ENCODE assay signal across 10 mouse cellular contexts in the genomic region with DNA sequence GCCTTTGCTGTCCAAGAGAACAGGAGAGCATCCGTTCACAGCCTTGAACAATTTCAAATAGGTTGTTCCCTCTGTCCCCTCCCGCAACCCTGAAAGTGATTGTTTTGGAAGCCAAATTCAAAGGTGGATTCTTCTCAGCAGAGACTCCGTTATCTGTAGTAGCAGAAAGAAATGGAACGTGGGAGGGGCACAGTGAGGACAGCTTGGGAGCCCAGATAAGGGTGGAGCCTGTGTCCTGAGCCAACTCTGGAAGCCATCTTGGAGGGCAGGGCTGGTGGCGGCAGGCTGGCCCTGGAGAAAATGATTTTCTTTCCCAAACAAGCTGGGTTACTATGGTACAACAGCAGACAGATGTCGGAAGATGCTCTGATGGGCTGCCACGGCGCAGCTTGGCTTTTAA. TPM values are rescaled to one million over a fixed set of nuclear protein-coding genes. Genes with fewer than 3 reads are reported as not detected.
DNase-seq lines count a peak whose midpoint lies in the region; ATAC-seq and TF ChIP-seq lines count a peak whose summit lies in the region.
"Had no signal": no experiment of that assay in that cellular context is flagged by ENCODE, and none has a peak within 500 bp of the region (broad histone marks: within the 10 kb centered on the region; RNA-seq: fewer than 3 reads in every experiment).

No protein-coding gene starts in this region.

- H3K36me3 ChIP-seq in intestine, embryonic 15.5 days: no peaks in the 10 kb centered on the region
- H3K36me3 ChIP-seq in intestine, postnatal 0 days (ENCODE audit: control insufficient read depth, insufficient read depth): no peaks in the 10 kb centered on the region
- no peaks in the 10 kb centered on the region for H3K36me3 ChIP-seq in liver, postnatal 0 days (replicated peaks; ENCODE audit: insufficient read depth, low read length)
- H3K36me3 ChIP-seq: kidney, embryonic 15.5 days had no signal

- no peak overlapping the region for H3K27ac ChIP-seq in intestine, embryonic 15.5 days
- H3K27ac ChIP-seq in intestine, postnatal 0 days (ENCODE audit: low read depth, low read length): no peak overlapping the region
- peak overlapping the region; percentile 59 for H3K27ac ChIP-seq in bone marrow, adult 2 months (ENCODE audit: control insufficient read depth, insufficient read depth, low read depth, low read length, poor library complexity)
- H3K27ac ChIP-seq in liver, postnatal 0 days (ENCODE audit: low read depth): peak overlapping the region; percentile 82
- H3K27ac ChIP-seq: kidney, embryonic 15.5 days had no signal

- H3K4me2 ChIP-seq in intestine, embryonic 15.5 days (replicated peaks): no peak overlapping the region
- no peak overlapping the region for H3K4me2 ChIP-seq in intestine, postnatal 0 days (replicated peaks; ENCODE audit: low read depth)
- peak overlapping the region; percentile 57 for H3K4me2 ChIP-seq in liver, postnatal 0 days (ENCODE audit: low read depth, low read length)
- H3K4me2 ChIP-seq: kidney, embryonic 15.5 days had no signal

- ATAC-seq in intestine, embryonic 15.5 days: peak; percentile 52; the same call in 1 of the 2 replicates
- ATAC-seq in intestine, postnatal 0 days: no peak
- ATAC-seq in common myeloid progenitor, adult 5-6 weeks (replicated peaks; ENCODE audit: low read depth, poor library complexity, severe bottlenecking): peak; percentile 96
- peak; percentile 92 for ATAC-seq in liver, postnatal 0 days

- no peak for TF ChIP-seq CTCF in intestine, postnatal 0 days (IDR thresholded peaks at IDR 0.05; ENCODE audit: low read depth)
- no peak for TF ChIP-seq CTCF in bone marrow, adult 2 months (IDR thresholded peaks at IDR 0.05; ENCODE audit: control insufficient read depth, insufficient read depth, low read length)
- no peak for TF ChIP-seq CTCF in liver, postnatal 0 days (IDR thresholded peaks at IDR 0.05; ENCODE audit: low read depth)

- no peaks in the 10 kb centered on the region for H3K9me3 ChIP-seq in intestine, embryonic 15.5 days
- H3K9me3 ChIP-seq in intestine, postnatal 0 days (ENCODE audit: control insufficient read depth): no peaks in the 10 kb centered on the region
- H3K9me3 ChIP-seq in liver, postnatal 0 days (ENCODE audit: low read length): no peaks in the 10 kb centered on the region
- H3K9me3 ChIP-seq: kidney, embryonic 15.5 days had no signal

- H3K27me3 ChIP-seq in intestine, embryonic 15.5 days (replicated peaks): no peaks in the 10 kb centered on the region
- H3K27me3 ChIP-seq in intestine, postnatal 0 days (replicated peaks; ENCODE audit: control insufficient read depth, insufficient read depth, low read length): no peaks in the 10 kb centered on the region
- no peaks in the 10 kb centered on the region for H3K27me3 ChIP-seq in liver, postnatal 0 days (ENCODE audit: insufficient read depth, low read length)
- H3K27me3 ChIP-seq: kidney, embryonic 15.5 days had no signal

- TF ChIP-seq EP300 in liver, postnatal 0 days (IDR thresholded peaks at IDR 0.05; ENCODE audit: low read depth): peak; percentile 100

- H3K9ac ChIP-seq in intestine, embryonic 15.5 days: no peak overlapping the region
- no peak overlapping the region for H3K9ac ChIP-seq in intestine, postnatal 0 days (ENCODE audit: low read depth, low read length)
- peak overlapping the region; percentile 23 for H3K9ac ChIP-seq in liver, postnatal 0 days (replicated peaks)
- H3K9ac ChIP-seq: kidney, embryonic 15.5 days had no signal

- WGBS in intestine, embryonic 15.5 days: 73% methylated on average over 8 of the region's 8 CpGs
- WGBS in intestine, postnatal 0 days: 65% methylated on average over 8 of the region's 8 CpGs
- WGBS in bone marrow, adult 2 months: 56% methylated on average over 8 of the region's 8 CpGs
- 45% methylated on average over 8 of the region's 8 CpGs for WGBS in liver, postnatal 0 days (ENCODE audit: insufficient replicate concordance)

- no peak overlapping the region for H3K4me3 ChIP-seq in intestine, embryonic 15.5 days (replicated peaks)
- no peak overlapping the region for H3K4me3 ChIP-seq in intestine, postnatal 0 days (ENCODE audit: low read depth, low read length)
- no peak overlapping the region for H3K4me3 ChIP-seq in bone marrow, adult 2 months (replicated peaks; ENCODE audit: control insufficient read depth, low read depth, low read length)
- 0 out of 2 replicates have a peak overlapping the region, but pooled peaks have one; percentile 5 for H3K4me3 ChIP-seq in liver, postnatal 0 days (ENCODE audit: low read depth, low read length)
- H3K4me3 ChIP-seq: kidney, embryonic 15.5 days had no signal

- TF ChIP-seq POLR2A in bone marrow, adult 2 months (IDR thresholded peaks at IDR 0.05; ENCODE audit: borderline replicate concordance, control insufficient read depth, low read depth, low read length): no peak

- peak; percentile 82 for DNase-seq in liver, postnatal 0 days
- no peak for DNase-seq in kidney, postnatal 10 days
- no peak for DNase-seq in thymus, postnatal 0 days (ENCODE audit: low spot score)
- DNase-seq: cerebellum, adult 11 months; right cerebral cortex, postnatal 25 days had no signal

- no peaks in the 10 kb centered on the region for H3K4me1 ChIP-seq in intestine, embryonic 15.5 days (replicated peaks)
- H3K4me1 ChIP-seq in intestine, postnatal 0 days (replicated peaks; ENCODE audit: control insufficient read depth, insufficient read depth, low read length): 0 out of 2 replicates have a peak, but pooled peaks cover 2% of the 10 kb centered on the region
- peaks cover 2% of the 10 kb centered on the region for H3K4me1 ChIP-seq in bone marrow, adult 2 months (ENCODE audit: control insufficient read depth, insufficient read depth, low read length)
- peaks cover 38% of the 10 kb centered on the region for H3K4me1 ChIP-seq in liver, postnatal 0 days (ENCODE audit: insufficient read depth)
- H3K4me1 ChIP-seq: kidney, embryonic 15.5 days had no signal

RNA-seq across cellular contexts. Expression of a gene that starts 12.4 kb away (rescaled TPM):
- 21.8 and 23.5 TPM in 2 replicates for polyA plus RNA-seq in intestine, embryonic 15.5 days (2015; fragmentation: Nextera tagmentation; extraction: Ambion mirVana)
- polyA plus RNA-seq in intestine, postnatal 0 days (2015; fragmentation: Nextera tagmentation; extraction: Ambion mirVana): 22.0 and 22.5 TPM in 2 replicates
- 13.6 and 14.4 TPM in 2 replicates for polyA plus RNA-seq in bone marrow, adult 2 months (2011; ENCODE audit: insufficient read depth, insufficient read length, low replicate concordance, missing spikeins)
- 18.3 and 20.3 TPM in 2 replicates for total RNA-seq in common myeloid progenitor, adult 5-6 weeks (2017)
- polyA plus RNA-seq in liver, postnatal 0 days (2015; fragmentation: Nextera tagmentation; extraction: Ambion mirVana): 14.6 and 17.9 TPM in 2 replicates
- polyA plus RNA-seq in thymus, postnatal 0 days (2015; fragmentation: Nextera tagmentation; extraction: Ambion mirVana): 37.3 and 42.2 TPM in 2 replicates

RNA-seq across cellular contexts. Expression of a gene that starts 40.2 kb away (rescaled TPM):
- 15.6 and 16.7 TPM in 2 replicates for polyA plus RNA-seq in intestine, embryonic 15.5 days (2015; fragmentation: Nextera tagmentation; extraction: Ambion mirVana)
- polyA plus RNA-seq in intestine, postnatal 0 days (2015; fragmentation: Nextera tagmentation; extraction: Ambion mirVana): 19.6 and 22.5 TPM in 2 replicates
- polyA plus RNA-seq in bone marrow, adult 2 months (2011; ENCODE audit: insufficient read depth, insufficient read length, low replicate concordance, missing spikeins): 23.9 and 28.6 TPM in 2 replicates
- total RNA-seq in common myeloid progenitor, adult 5-6 weeks (2017): 28.0 and 44.8 TPM in 2 replicates
- polyA plus RNA-seq in liver, postnatal 0 days (2015; fragmentation: Nextera tagmentation; extraction: Ambion mirVana): 15.9 and 18.5 TPM in 2 replicates
- 20.9 and 27.1 TPM in 2 replicates for polyA plus RNA-seq in thymus, postnatal 0 days (2015; fragmentation: Nextera tagmentation; extraction: Ambion mirVana)

Comparison
In these comparisons a context has a peak if more than half of its experiments do, and no peak if none do; other contexts are left out.
1. H3K27ac ChIP-seq: peak in bone marrow, adult 2 months (single experiment) and liver, postnatal 0 days (single experiment); none in intestine, embryonic 15.5 days (single experiment) and intestine, postnatal 0 days (single experiment).